Mouse (Mus musculus): ENCODE results near the gene Gpa33.

DNA sequence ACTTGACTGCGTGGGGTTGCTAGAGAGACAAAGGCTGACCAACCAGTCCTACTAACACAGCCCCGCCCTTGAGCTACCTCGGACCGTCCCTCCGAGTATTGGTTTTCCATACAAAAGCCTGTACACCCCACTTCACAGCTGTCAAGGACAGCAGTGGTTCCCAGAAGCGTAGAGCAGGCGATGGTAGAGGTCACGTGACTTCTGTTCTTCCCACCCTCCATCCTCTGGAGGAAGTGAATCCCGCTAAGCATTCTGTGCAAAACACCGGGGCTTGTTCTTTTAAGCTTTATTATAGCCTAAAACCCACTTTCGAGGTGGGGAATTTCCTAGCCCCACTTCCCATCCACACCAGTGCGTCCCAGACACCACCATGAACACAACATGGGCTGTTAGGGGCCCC, 27.7 kb downstream of the Gpa33 start:
- TF ChIP-seq CTCF (IDR thresholded peaks at IDR 0.05; ENCODE audit: low read depth, low read length), result no peak
- TF ChIP-seq POLR2A (IDR thresholded peaks at IDR 0.05; ENCODE audit: insufficient read depth, low read length), result no peak

Measured in ES-Bruce4 (cell line).